Mouse (Mus musculus) intestine, embryonic 14.5 days (tissue): ENCODE measurements around the gene Slc2a3. TPM values are rescaled to one million over a fixed set of nuclear protein-coding genes. Genes with fewer than 3 reads are reported as not detected.
"Not testable (repeated sequence)": the region's sequence is repeated elsewhere in the genome, so short reads cannot be mapped to it uniquely, and the experiment has no call there.

Experiments
- ATAC-seq: fragments of 200-750 bp; cut with Nextera tagmentation; replicated peaks from 2 replicates; pipeline ENCODE4 v1.8.0; 2017; ENCODE audit warnings: low read depth, moderate number of reproducible peaks, moderate TSS enrichment, moderate library complexity; ENCODE audit not compliant: low FRiP score, low TSS enrichment
- DNase-seq: peaks from one replicate; pipeline ENCODE4 v3.0.0-alpha.2; 2018; ENCODE audit warnings: low spot score
- H3K27ac ChIP-seq: fragments of 300-500 bp; sonication (generic); 2 replicates; pipeline ENCODE4 v1.5.1; 2014; ENCODE audit warnings: low read depth, mild to moderate bottlenecking, control low read depth
- H3K27me3 ChIP-seq: fragments of 300-500 bp; sonication (generic); replicated peaks from 2 replicates; pipeline ENCODE4 v1.6.1; 2014; ENCODE audit warnings: low read length, control low read depth; ENCODE audit not compliant: control insufficient read depth, insufficient read depth
- H3K36me3 ChIP-seq: fragments of 300-500 bp; sonication (generic); 2 replicates; pipeline ENCODE4 v1.6.1; 2014; ENCODE audit warnings: low read length, control low read depth; ENCODE audit not compliant: control insufficient read depth, insufficient read depth
- H3K4me1 ChIP-seq: fragments of 300-500 bp; sonication (generic); replicated peaks from 2 replicates; pipeline ENCODE4 v1.6.1; 2014; ENCODE audit warnings: low read length, control low read depth, mixed read lengths; ENCODE audit not compliant: control insufficient read depth, insufficient read depth
- H3K4me2 ChIP-seq: fragments of 300-500 bp; sonication (generic); 2 replicates; pipeline ENCODE4 v1.6.1; 2014; ENCODE audit warnings: low read length
- H3K4me3 ChIP-seq: fragments of 300-500 bp; sonication (generic); 2 replicates; pipeline ENCODE4 v1.5.1; 2014; ENCODE audit warnings: low read depth, low read length, control low read depth, mixed read lengths
- H3K9ac ChIP-seq: fragments of 300-500 bp; sonication (generic); 2 replicates; pipeline ENCODE4 v1.6.1; 2014; ENCODE audit warnings: mild to moderate bottlenecking, low read length
- H3K9me3 ChIP-seq: fragments of 300-500 bp; sonication (generic); 2 replicates; pipeline ENCODE4 v1.6.1; 2016; ENCODE audit warnings: low read length, control low read depth; ENCODE audit not compliant: control insufficient read depth
- WGBS: fragments of 180-500 bp; shearing (Covaris S2); extraction: QIAGEN DNeasy Blood & Tissue Kit; methylation state at CpG from one replicate; pipeline ENCODE4 v1.1.7; 2014; 5-methylcytosine and 5-hydroxymethylcytosine counted together
- polyA plus RNA-seq: library from polyadenylated mRNA; unstranded; fragments of >200 nt; fragmentation: Nextera tagmentation; extraction: Ambion mirVana; gene quantifications from 2 replicates; pipeline ENCODE4 v1.2.1, GENCODE M21; 2014

Slc2a3 gene
- polyA plus RNA-seq, 1 experiment from 2014 or later: 17.6 TPM

DNA sequence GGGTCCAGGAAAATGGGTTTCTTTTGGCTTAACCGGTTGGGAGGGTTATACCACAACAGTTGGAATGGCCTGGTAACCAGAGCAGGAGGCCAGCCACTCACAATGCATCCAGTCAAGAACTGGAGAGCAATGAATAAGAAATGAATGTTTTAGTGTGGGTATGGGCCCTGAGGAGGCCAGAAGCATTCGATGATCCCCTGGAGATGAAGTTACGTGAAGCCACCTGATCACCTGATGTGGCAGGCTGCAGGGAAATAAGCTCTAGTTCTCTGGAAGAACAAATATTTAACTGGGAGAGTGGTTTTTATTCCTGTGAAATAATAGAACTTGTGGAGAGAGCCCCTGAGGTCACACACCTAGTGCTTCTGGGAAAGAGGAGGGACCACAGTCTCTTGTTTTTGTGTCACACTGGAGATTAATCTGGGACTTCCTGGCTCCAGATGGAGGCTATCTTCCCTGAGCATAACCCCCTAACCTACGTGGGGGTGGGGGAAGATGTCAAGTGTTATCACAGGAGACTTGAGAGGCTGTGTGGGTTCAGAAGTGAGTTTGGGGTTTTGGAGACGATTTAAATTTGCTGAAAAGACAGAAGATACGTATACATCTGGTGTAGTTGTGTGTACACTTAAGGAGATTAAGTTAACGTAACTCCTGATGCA is 86.6 kb downstream of the Slc2a3 start:
- Histone ChIP-seq H3K27ac (no peak overlapping the region), H3K27me3 (no peaks in the 10 kb centered on the region), H3K4me2 (no peak overlapping the region), H3K9me3 (no peaks in the 10 kb centered on the region), H3K9ac (no peak overlapping the region), H3K4me3 (no peak overlapping the region), H3K36me3 (no peaks in the 10 kb centered on the region), H3K4me1 (0 out of 2 replicates have a peak, but pooled peaks cover 3% of the 10 kb centered on the region)
- WGBS: 46% methylated on average over 7 of the region's 7 CpGs
- DNase-seq (no peak), ATAC-seq (no peak)

DNA sequence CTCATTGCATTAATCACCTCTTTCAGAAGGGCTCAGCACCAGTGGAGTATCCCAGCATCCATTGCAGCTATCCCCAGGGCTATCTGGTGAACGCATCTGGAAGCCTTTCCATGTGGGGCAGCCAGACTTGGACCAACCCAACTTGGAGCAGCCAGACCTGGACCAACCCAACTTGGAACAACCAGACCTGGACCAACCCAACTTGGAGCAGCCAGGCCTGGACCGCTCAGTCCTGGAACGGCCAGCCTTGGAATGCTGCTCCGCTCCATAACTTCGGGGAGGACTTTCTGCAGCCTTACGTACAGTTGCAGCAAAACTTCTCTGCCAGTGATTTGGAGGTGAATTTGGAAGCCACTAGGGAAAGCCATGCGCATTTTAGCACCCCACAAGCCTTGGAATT is 88.3 kb downstream of the Slc2a3 start:
- not testable (repeated sequence) for H3K4me1 ChIP-seq, DNase-seq, H3K9me3 ChIP-seq, H3K27me3 ChIP-seq, H3K9ac ChIP-seq, H3K4me3 ChIP-seq, H3K27ac ChIP-seq, H3K36me3 ChIP-seq, H3K4me2 ChIP-seq, ATAC-seq
- 92% methylated on average over 7 of the region's 7 CpGs for WGBS

DNA sequence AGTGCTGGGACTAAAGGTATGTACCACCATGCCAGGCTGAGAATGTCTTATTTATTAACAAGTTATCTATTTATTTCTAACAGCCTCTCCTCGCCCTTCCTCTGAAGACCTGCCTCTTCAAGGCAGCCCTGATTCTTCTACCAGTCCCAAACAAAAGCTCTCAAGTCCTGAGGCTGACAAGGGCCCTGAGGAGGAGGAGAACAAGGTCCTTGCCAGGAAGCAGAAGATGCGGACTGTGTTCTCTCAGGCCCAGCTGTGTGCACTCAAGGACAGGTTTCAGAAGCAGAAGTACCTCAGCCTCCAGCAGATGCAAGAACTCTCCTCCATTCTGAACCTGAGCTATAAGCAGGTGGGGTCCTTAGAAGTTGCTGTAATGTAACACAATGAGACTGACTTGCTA is 90.0 kb downstream of the Slc2a3 start:
- H3K4me1 ChIP-seq: 0 out of 2 replicates have a peak, but pooled peaks cover 3% of the 10 kb centered on the region
- H3K4me3 ChIP-seq: no peak overlapping the region
- H3K27ac ChIP-seq: no peak overlapping the region
- no peaks in the 10 kb centered on the region for H3K36me3 ChIP-seq
- 76% methylated on average over 2 of the region's 2 CpGs for WGBS
- ATAC-seq (no peak), DNase-seq (no peak)
- H3K9ac ChIP-seq: no peak overlapping the region
- H3K4me2 ChIP-seq: no peak overlapping the region
- H3K27me3 ChIP-seq: no peaks in the 10 kb centered on the region
- no peaks in the 10 kb centered on the region for H3K9me3 ChIP-seq

DNA sequence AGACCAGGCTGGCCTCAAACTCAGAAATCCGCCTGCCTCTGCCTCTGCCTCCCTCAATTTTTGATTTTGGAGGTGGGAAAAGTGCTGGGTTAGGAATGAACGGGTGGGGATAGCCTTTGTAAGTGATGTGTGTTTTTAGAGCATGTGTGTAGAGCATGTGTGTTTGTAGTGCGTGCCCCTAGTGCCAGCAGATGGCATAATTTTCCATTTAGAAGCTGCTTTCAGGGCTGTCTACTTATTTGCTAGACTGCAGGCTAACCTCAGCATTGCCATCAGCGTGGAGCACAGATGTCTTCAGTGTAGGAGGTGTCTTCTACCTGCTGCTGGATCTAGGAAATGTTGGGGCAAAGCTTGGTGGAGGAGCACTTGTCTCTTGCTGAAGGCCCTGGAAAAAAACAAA is 92.6 kb downstream of the Slc2a3 start:
- H3K4me1 ChIP-seq: no peaks in the 10 kb centered on the region
- H3K27me3 ChIP-seq: no peaks in the 10 kb centered on the region
- H3K9ac ChIP-seq: no peak overlapping the region
- DNase-seq: no peak
- H3K36me3 ChIP-seq: no peaks in the 10 kb centered on the region
- ATAC-seq: no peak
- no peaks in the 10 kb centered on the region for H3K9me3 ChIP-seq
- H3K4me3 ChIP-seq: no peak overlapping the region
- 72% methylated on average over 4 of the region's 4 CpGs for WGBS
- no peak overlapping the region for H3K27ac ChIP-seq
- H3K4me2 ChIP-seq: no peak overlapping the region

DNA sequence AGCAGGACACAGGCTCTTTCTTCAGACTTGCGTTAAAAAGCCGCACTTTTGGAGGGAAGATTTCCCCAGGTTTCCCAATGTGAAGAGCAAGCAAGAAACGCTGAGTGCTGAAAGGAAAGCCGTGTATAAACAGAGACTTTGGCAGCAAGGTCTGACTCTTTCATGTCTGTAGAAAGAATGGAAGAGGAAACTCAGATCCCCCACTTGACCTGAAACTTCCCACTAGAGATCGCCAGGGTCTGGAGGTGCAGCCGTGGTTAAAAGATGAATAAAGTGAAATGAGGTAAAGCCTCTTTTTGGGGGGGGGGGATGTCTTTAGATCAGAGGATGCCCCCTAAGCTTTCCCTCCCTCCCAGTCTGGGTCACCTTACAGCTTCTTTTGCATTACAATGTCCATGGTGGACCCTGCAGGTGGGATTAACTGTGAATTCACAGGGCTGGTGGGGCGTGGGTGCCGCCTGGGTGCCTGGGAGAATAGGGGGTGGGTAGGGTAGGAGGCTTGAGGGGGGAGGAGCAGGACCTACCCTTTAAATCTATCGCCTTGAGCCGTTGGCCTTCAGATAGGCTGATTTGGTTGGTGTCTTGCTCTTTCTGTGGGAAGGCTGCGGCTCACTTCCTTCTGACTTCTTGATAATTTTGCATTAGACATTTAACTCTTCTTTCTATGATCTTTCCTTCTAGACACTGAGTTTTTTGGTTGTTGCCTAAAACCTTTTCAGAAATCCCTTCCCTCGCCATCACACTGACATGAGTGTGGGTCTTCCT is 94.2 kb downstream of the Slc2a3 start, which contains the start of gene Nanog:
Nanog (plus strand) TSS at position 454 of the 765 bp plus-strand sequence.
- Histone ChIP-seq H3K9ac (no peak within 1 kb of the TSS), H3K4me2 (no peak within 1 kb of the TSS), H3K36me3 (no peaks in the 10 kb centered on the region), H3K9me3 (no peaks in the 10 kb centered on the region), H3K4me1 (peaks cover 6% of the 10 kb centered on the region; the same call in 1 of the 2 replicates), H3K4me3 (no peak within 1 kb of the TSS), H3K27me3 (no peaks in the 10 kb centered on the region), H3K27ac (no peak within 1 kb of the TSS)
- DNase-seq (no peak), ATAC-seq (no peak)
- 29% methylated on average over 12 of the region's 12 CpGs for WGBS

DNA sequence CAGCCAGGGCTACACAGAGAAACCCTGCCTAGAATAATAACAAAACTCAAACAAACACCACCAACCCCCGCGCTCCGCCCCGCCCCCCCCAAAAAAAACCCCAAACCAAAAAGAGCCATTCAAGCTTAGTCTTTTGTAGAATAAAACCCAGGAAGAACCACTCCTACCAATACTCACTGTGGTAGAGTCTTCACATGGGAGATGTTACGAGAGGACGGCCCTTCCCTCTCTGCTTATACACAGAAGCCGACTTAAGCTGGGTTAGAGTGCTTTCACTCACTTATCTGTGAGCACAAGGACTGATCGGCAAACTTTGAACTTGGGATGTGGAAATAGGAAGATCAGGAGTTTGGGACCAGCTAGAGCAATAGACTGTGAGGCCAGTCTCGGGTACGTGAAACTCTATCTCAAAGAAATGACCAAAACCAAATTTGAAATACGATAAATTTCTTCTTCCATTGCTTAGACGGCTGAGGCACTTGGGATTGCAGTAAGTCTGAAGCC is 95.1 kb downstream of the Slc2a3 start:
- Histone ChIP-seq H3K9ac (no peak overlapping the region), H3K27me3 (no peaks in the 10 kb centered on the region), H3K9me3 (no peaks in the 10 kb centered on the region), H3K36me3 (no peaks in the 10 kb centered on the region), H3K4me3 (no peak overlapping the region), H3K4me2 (no peak overlapping the region), H3K4me1 (peaks cover 6% of the 10 kb centered on the region; the same call in 1 of the 2 replicates), H3K27ac (no peak overlapping the region)
- DNase-seq (no peak), ATAC-seq (no peak)
- 72% methylated on average over 12 of the region's 12 CpGs for WGBS

DNA sequence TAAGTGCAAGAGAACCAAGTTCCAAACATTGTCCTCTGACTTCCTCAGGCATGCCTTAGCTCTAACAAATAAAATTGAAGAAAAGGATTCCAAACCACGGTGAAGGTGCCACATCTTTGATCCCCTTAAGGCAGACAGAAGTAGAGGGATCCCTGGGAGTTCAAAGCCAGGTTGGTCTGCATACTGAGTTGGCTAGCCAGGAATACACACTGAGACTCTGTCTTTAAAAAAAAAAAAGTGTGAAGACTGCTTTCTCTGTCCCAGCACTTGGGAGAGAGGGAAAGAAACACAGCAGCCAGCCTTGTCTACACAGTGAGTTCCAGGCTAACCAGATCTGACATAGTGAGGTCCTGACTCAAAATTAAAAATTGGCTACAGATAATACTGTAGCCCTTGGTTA is 97.7 kb downstream of the Slc2a3 start:
- WGBS: 39% methylated on average over 1 of the region's 1 CpGs
- no peak for DNase-seq
- peaks cover 6% of the 10 kb centered on the region; the same call in 1 of the 2 replicates for H3K4me1 ChIP-seq
- H3K4me2 ChIP-seq: no peak overlapping the region
- H3K9me3 ChIP-seq: no peaks in the 10 kb centered on the region
- no peaks in the 10 kb centered on the region for H3K27me3 ChIP-seq
- ATAC-seq: no peak
- H3K27ac ChIP-seq: no peak overlapping the region
- H3K9ac ChIP-seq: no peak overlapping the region
- no peak overlapping the region for H3K4me3 ChIP-seq
- H3K36me3 ChIP-seq: no peaks in the 10 kb centered on the region

DNA sequence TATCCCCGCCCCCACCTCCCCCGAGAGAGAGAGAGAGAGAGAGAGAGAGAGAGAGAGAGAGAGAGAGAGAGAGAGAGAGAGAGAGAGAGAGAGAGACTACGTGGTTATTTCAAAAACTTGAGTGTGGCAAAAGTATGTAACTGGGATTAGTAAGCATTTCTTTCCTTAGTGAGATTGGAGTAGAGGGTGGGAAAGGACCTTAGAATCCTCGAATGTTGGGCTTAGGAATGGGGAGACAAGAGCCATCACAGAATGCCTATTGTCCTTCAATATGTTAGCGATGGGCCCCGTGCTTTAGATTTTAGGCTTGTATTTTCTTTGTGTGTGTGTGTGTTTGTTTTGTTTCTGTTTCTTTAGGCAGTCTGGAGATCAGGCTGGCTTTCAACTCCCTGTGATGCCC is 98.2 kb downstream of the Slc2a3 start:
- WGBS: 25% methylated on average over 6 of the region's 6 CpGs
- ATAC-seq: no peak
- H3K9ac ChIP-seq: no peak overlapping the region
- peaks cover 6% of the 10 kb centered on the region; the same call in 1 of the 2 replicates for H3K4me1 ChIP-seq
- no peaks in the 10 kb centered on the region for H3K36me3 ChIP-seq
- DNase-seq: no peak
- no peaks in the 10 kb centered on the region for H3K27me3 ChIP-seq
- no peak overlapping the region for H3K4me3 ChIP-seq
- H3K9me3 ChIP-seq: no peaks in the 10 kb centered on the region
- H3K27ac ChIP-seq: no peak overlapping the region
- H3K4me2 ChIP-seq: no peak overlapping the region; the same call in 1 of the 2 replicates
